Mouse (Mus musculus): ENCODE data around the gene Sorbs1.

DNA sequence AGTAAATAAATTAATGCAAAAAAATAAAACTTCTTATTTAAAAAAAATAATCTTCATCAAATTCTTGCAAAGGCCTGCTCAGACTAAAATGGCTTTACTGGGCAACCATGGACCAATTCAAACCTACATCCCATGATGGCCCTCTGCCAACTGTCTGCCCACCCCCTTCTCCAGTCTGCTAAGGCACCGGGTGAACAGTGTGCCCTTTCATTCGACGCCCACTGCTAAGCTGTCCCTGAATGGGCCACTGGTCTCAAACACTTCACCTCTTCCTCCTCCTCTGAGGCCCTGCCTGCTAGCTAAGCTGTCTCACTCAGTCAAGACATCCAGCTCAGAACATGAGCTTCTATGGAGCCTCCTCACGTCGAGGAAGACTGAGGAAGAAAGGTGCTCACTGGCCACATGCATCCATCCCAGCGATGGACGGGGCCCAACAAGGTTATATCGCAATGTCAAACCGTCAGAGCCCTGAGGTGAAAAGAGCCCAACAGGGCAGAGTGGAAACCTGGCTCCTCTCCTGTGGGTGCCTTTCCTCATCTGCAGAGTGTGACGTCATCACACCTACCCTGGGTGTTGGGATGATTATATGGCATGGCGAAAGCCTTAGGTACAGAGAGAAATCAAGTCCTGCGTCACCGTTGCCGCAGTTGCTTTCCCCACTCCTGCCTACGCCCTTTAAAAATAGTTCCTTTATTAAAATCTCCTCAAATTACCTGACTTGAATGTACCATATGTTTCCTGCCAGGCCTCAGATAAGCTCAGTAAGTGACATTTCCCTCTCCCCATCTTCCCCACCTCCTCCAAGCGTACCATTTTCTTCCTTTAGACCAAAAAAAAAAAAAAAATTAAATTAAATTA is 87.2 kb downstream of the Sorbs1 start:
- no peak for TF ChIP-seq CTCF (IDR thresholded peaks at IDR 0.05; ENCODE audit: low read depth)
- TF ChIP-seq EP300 (optimal IDR thresholded peaks at IDR 0.05) = no peak

All from stomach, postnatal 0 days (tissue).